Mouse (Mus musculus) layer of hippocampus, adult 2 months (tissue): ENCODE results near the gene Flrt2. TPM values are rescaled to one million over a fixed set of nuclear protein-coding genes. Genes with fewer than 3 reads are reported as not detected.
"Not testable (repeated sequence)": the region's sequence is repeated elsewhere in the genome, so short reads cannot be mapped to it uniquely, and the experiment has no call there.

ENCODE experiments used
- DNase-seq, 2 experiments: peaks; one replicate each; pipeline ENCODE4 v3.0.0; 2022; ENCODE audit warnings: low spot score in 2 of 2
- H3K27ac ChIP-seq: fragments of 200-600 bp; 2 replicates; pipeline ENCODE4 v1.8.1; 2022
- H3K4me3 ChIP-seq: fragments of 200-600 bp; 2 replicates; pipeline ENCODE4 v1.8.1; 2022; ENCODE audit warnings: mild to moderate bottlenecking
- CTCF ChIP-seq: fragments of 200-600 bp; conservative IDR thresholded peaks from 2 replicates; pipeline ENCODE4 v1.8.1; 2022; ENCODE audit warnings: antibody characterized with exemption, mild to moderate bottlenecking, moderate library complexity
- long read RNA-seq, 2 experiments: library from polyadenylated mRNA; stranded (forward); transcript quantifications; one replicate each; pipeline ENCODE4 v2.0.0; 2021; ENCODE audit warnings: borderline mapping rate in 2 of 2
- total RNA-seq, 2 experiments: library from RNA; stranded (reverse); gene quantifications; 2 replicates each; pipeline ENCODE4 v1.2.3; 2021

The Flrt2 gene
- total RNA-seq, result 10 to 100 TPM; 38.9 to 40.7 TPM
- long read RNA-seq, experiment 1, full-length matches to known transcripts, result 3 of 3 reads
- long read RNA-seq, experiment 1, partial matches to known transcripts, result 0 of 3 reads
- long read RNA-seq, experiment 1, other reads (novel, unspliced or antisense), result 0 of 3 reads
- long read RNA-seq, experiment 2, full-length matches to known transcripts, result 4 of 7 reads
- long read RNA-seq, experiment 2, partial matches to known transcripts, result 0 of 7 reads
- long read RNA-seq, experiment 2, other reads (novel, unspliced or antisense), result 3 of 7 reads

DNA sequence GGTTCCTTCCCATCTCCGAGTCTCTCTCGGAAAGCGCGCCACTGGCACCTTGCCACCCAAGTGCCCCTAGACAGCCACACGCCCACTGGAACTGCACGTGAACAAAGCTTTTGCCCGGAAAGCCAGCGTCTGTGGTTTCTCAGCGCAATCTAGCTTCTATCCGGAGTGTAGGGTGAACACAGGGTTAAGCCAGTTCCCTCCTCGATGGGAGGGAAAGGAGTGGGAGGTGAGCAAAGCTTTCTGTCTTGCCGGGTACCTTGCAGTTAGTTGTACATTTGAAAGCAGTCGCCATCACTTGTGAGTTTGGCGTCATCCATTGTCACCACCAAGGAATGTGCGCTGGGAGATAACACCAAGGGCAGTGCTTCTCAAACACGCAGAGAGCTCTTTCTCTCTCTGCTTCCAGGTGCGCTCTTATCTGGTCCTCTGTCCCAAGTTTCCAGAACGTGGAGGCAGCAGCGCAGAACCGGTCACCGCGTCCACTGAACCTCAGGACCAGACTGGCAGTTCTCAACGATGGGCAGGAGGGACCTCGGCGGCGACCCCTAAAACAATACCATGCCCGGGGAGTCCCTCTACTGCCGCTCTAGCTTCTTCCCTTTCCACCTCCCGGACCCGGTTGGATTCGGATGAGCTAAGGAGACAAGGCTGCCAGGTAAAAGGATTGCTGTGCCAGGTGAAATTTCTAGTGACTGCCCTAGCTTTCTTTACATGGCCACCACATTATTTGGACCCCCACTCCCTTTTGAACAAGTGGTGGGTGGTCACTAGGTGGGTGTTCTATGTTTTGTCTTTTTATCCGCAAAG lies at the start of gene Flrt2:
Gene Flrt2 (plus strand): TSS at position 266 of the 807 bp plus-strand sequence.
- DNase-seq, result peak in 1 of 2 experiments; percentile 47
- no peak for TF ChIP-seq CTCF
- H3K4me3 ChIP-seq, result peak within 1 kb of the TSS; percentile 93
- peak within 1 kb of the TSS; percentile 98 for H3K27ac ChIP-seq

DNA sequence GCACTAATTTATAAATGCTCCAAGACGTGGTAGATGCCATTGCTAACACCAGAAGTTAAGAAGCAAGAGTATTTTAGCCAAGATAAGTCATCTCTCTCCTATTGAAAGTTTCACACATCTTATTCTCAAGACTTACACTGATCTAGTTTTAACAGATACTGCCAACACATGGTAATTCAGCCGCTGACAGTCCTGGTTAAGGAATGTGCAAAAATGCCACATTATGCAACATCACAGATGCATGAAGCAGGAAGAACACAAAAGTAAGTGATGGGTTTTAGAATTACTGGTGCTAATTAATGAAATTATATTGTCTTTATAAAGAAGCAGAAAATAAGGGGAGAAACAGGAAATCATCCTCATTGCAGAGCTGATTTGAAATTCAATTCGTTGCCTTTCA lies 49.8 kb upstream of the Flrt2 start:
- H3K4me3 ChIP-seq, result no peak overlapping the region
- no peak overlapping the region for H3K27ac ChIP-seq
- no peak for TF ChIP-seq CTCF
- peak; percentile 11 to 30 for DNase-seq

- not testable (repeated sequence) for H3K27ac ChIP-seq, H3K4me3 ChIP-seq, DNase-seq
These were observed 44.8 kb upstream of the Flrt2 start for GRCm38 (mm10) chr12:95647179-95647578.

DNA sequence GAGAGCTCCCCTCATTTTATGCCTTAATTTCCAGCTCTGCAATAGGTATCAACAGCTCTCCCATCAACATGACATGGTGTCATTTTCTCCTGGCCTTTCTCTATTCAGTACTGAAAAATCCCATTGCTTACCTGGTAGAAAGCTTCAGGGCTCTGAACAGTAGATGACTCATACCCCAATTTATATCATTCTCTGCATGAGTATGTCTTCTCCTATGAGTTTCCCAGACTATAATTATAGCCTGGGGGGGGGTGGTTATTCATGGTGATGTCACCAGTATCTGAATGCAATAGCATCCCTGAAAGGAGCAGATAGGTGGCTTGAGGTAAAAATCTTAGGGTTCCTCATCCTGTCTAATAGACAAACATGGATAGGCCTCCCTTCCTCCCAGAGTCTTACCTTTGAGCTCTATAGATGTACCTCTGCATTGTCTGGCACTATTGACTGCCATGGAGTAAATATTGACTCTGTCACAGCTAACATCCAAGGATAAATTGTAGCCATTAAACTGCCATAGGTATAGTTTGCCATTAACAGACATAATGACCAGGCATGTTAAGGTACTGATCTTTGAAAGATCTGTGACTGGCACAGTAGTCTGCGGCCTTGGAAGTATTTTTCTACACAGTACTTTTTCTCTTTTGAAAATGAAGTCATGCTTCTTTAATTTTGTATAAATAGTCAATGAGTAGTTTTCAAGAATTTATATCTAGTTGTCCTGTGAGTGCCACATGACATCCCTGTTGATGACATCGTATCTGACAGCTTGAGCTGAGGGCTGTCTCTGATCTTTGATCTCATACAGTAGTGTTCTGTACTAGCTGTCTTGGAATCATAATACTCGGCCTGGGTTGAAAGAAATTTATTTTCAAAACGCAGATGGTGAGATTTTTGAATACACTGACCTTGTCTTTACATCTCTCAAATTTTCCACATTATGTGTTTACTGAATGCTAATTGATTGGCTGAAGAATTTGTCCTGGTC lies 39.6 kb upstream of the Flrt2 start:
- Histone ChIP-seq H3K4me3 (no peak overlapping the region), H3K27ac (no peak overlapping the region)
- DNase-seq, result no peak
- TF ChIP-seq CTCF, result no peak

GRCm38 (mm10) chr12:95656594-95656993 lies 35.4 kb upstream of the Flrt2 start:
- Histone ChIP-seq H3K27ac (no peak overlapping the region), H3K4me3 (no peak overlapping the region)
- TF ChIP-seq CTCF, result no peak
- no peak for DNase-seq

DNA sequence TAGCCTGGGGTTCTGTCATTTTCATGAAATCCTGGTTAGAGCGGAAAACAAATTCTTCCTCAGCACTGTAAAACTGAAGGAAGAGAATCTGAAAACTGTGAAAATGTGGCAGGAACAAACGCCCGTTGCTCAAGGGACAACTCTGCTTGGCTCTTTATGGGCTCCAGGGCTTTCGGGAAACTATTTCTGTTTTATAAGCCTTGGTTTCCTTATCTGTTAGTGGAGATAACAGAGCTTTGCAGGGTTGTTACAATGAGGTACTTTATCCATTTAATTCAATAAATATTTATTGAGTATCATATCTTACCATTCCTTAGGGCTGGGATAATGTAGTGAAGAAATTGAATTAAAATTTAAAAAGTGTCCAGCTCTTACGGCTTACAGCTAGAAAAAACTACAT lies 24.7 kb upstream of the Flrt2 start:
- no peak overlapping the region for H3K4me3 ChIP-seq
- no peak overlapping the region for H3K27ac ChIP-seq
- no peak for DNase-seq
- no peak for TF ChIP-seq CTCF

DNA sequence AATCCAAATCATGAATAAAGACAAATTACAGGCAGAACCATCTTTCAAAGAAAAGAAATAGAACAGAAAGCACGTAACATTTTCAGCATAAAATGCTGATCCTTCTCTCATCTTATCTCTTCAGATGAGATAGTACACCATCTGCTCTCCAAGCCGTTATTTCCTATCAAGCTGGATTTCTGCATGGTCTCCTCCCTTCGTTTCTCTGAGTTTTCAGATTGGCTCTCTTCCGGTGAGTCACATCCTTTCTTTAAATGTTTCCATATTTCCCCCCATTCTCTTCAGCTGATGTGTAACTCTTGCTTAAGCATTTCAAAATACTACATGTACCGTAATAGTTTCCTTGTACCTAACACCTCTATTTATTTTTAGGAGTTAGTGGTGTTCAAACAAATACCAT lies 16.3 kb upstream of the Flrt2 start:
- H3K27ac ChIP-seq, result no peak overlapping the region
- no peak overlapping the region for H3K4me3 ChIP-seq
- no peak for TF ChIP-seq CTCF
- DNase-seq, result peak in 1 of 2 experiments; percentile 69

- TF ChIP-seq CTCF, result peak; percentile 84
- Histone ChIP-seq H3K27ac (peak overlapping the region; percentile 49; the same call in 1 of the 2 replicates), H3K4me3 (no peak overlapping the region)
- DNase-seq, result peak in 1 of 2 experiments; percentile 39
These were observed 1.2 kb upstream of the Flrt2 start for GRCm38 (mm10) chr12:95690819-95691218.

DNA sequence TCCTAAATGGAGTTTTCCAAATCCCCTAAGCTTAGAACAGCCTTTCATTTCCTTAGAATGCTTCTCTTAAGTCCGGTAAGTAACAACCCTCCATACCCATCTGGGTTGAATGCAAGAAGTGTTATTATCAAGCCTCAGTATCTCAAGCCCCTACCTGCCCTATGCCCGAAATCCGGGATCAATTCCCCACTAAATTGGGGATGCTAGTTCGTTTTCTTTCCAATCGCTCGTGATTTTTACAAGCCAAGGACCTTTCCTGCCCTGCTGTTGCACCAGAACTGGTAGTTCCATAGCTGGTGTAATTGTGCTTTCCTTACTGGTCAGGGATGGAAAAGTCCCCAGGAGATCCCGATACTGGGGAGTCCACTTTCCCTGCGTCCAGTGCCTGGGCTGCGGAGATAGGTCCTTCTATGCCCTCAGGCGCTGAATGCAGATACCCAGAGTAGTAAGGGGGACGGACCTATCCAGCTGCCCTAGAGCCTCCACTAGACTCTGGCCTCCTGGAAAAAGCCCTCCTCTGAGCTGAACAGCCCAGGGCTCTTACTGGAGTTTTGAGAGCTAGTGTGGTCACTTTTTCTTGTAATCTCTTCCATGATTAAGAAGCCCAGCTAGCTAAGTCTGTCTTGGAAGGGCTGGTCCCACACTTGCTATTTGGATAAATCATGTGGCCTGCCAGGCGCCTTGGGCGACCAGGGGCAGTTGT lies 1.1 kb downstream of the Flrt2 start:
- DNase-seq, result no peak
- no peak for TF ChIP-seq CTCF
- Histone ChIP-seq H3K27ac (peak overlapping the region; percentile 98), H3K4me3 (peak overlapping the region; percentile 93)

GRCm38 (mm10) chr12:95693651-95694471 lies 1.8 kb downstream of the Flrt2 start:
- H3K27ac ChIP-seq, result peak overlapping the region; percentile 98
- H3K4me3 ChIP-seq, result peak overlapping the region; percentile 93
- peak in 1 of 2 experiments; percentile 55 for DNase-seq
- peak; percentile 63 for TF ChIP-seq CTCF

- no peak for TF ChIP-seq CTCF
- no peak for DNase-seq
- H3K4me3 ChIP-seq, result peak overlapping the region; percentile 93
- H3K27ac ChIP-seq, result peak overlapping the region; percentile 98
These were observed 2.5 kb downstream of the Flrt2 start for GRCm38 (mm10) chr12:95694507-95694906.
